Mouse (Mus musculus) liver, adult 2 months (tissue): ENCODE results near the gene Nat8.

Experiments
- CTCF ChIP-seq: fragments of 200-500 bp; IDR thresholded peaks from 2 replicates; pipeline ENCODE4 v1.5.1; 2011; ENCODE audit warnings: low read depth, low read length, control low read depth
- POLR2A ChIP-seq: fragments of 200-500 bp; IDR thresholded peaks from 2 replicates; pipeline ENCODE4 v1.6.1; 2011; ENCODE audit warnings: low read length, control low read depth; ENCODE audit not compliant: insufficient read depth; ENCODE audit errors: extremely low read depth

- TF ChIP-seq POLR2A (no peak), CTCF (no peak)
Observed at GRCm38 (mm10) chr6:85862565-85862964, 30.7 kb upstream of the Nat8 start.
